Mouse (Mus musculus) liver, adult 2 months (tissue): ENCODE data around the gene Trip6.

Experiments used
- CTCF ChIP-seq: fragments of 200-500 bp; IDR thresholded peaks from 2 replicates; pipeline ENCODE4 v1.5.1; 2011; ENCODE audit warnings: low read depth, low read length, control low read depth
- POLR2A ChIP-seq: fragments of 200-500 bp; IDR thresholded peaks from 2 replicates; pipeline ENCODE4 v1.6.1; 2011; ENCODE audit warnings: low read length, control low read depth; ENCODE audit not compliant: insufficient read depth; ENCODE audit errors: extremely low read depth

GRCm38 (mm10) chr5:137313466-137314192, 575 bp downstream of the Trip6 start:
- TF ChIP-seq CTCF (no peak), POLR2A (no peak)
